Comparison of ENCODE assay signal across 15 mouse cellular contexts in genomic region chr11:8067330-8067729, GRCm38 (mm10).
"Had no signal": no experiment of that assay in that cellular context is flagged by ENCODE, and none has a peak within 500 bp of the region (broad histone marks: within the 10 kb centered on the region; RNA-seq: fewer than 3 reads in every experiment).

No protein-coding gene starts in this region.

- H3K27ac ChIP-seq: midbrain, embryonic 10.5 days; midbrain, embryonic 12.5 days; neural tube, embryonic 12.5 days had no signal

- H3K36me3 ChIP-seq: midbrain, embryonic 10.5 days; midbrain, embryonic 12.5 days; neural tube, embryonic 12.5 days had no signal

- H3K9ac ChIP-seq: lung, embryonic 14.5 days; midbrain, embryonic 12.5 days; neural tube, embryonic 12.5 days had no signal

- H3K9me3 ChIP-seq: midbrain, embryonic 10.5 days; midbrain, embryonic 12.5 days; neural tube, embryonic 12.5 days had no signal

- H3K4me2 ChIP-seq: lung, embryonic 14.5 days; midbrain, embryonic 12.5 days; neural tube, embryonic 12.5 days had no signal

- H3K4me3 ChIP-seq: midbrain, embryonic 10.5 days; midbrain, embryonic 12.5 days; neural tube, embryonic 12.5 days had no signal

- H3K27me3 ChIP-seq: midbrain, embryonic 12.5 days; neural tube, embryonic 12.5 days had no signal

- H3K4me1 ChIP-seq: neural tube, embryonic 12.5 days had no signal

- DNase-seq: lung, adult 18-20 months; lung, embryonic 14.5 days; lung, postnatal 10 days; lung, postnatal 4 days; midbrain, embryonic 14.5 days; right cerebral cortex, postnatal 25 days; right cerebral cortex, postnatal 4 days; spleen, adult 18-20 months; thymus, adult 18-20 months; thymus, postnatal 14 days; thymus, postnatal 36 days had no signal

- ATAC-seq: midbrain, embryonic 16.5 days had no signal
